Mouse (Mus musculus) right cerebral cortex, postnatal 14 days (tissue): ENCODE measurements around the gene Camk2d.

ENCODE experiments used
- DNase-seq: peaks from one replicate; pipeline ENCODE4 v3.0.0; 2022

Camk2d gene

DNA sequence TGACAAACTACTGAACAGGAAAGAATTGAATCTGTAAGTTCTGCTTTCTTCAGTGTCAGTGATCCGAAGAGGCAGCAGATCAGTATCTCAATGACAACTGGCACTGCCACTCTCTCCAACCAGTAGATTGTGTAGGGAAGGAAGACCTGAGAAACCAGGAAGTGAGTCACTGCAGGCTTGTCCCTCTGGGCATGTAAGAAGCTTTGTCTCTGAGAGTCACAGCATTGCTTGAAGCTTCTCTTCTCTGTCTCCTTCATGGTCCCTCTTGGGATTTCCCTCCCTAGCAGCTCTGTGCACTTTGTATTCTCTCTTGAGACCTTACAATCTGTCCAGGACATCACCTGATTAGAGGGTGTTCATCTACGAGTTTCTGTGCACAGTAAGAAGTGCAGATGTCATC lies 233.7 kb downstream of the Camk2d start:
- DNase-seq = no peak

DNA sequence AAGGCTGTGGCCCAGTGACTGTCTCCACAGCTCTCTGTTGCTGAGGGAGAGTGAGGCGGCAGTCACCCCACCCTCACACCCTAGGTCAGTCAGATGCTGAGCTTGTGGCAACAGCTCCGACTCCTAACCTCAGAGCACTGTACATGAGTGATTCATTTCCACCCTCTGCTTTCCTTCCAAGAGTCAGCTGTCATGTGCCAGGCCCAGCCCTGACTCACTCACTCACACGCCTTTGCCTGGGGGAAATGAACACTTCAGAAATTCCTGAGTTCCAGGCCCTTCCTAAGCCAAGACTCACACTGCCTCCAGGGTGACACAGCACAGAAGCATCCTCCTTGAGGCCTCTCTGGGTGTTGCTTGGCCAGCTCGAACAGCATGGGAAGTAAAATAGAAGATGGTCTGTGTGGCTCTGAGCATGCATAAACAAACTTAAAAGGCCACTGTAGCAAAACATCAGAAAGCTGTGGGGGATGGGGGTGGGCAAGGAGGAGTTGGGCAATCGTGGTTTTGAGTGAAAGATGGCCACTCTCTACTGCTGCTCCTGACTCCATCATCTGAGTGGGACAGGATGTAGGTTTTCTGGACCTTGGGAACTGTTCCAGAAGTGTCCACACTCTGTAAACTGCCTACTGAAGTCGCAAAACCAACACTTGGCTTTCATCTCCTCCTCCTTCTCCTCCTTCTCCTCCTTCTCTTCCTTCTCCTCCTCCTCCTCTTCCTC lies 235.5 kb downstream of the Camk2d start:
- DNase-seq = peak; percentile 6

DNA sequence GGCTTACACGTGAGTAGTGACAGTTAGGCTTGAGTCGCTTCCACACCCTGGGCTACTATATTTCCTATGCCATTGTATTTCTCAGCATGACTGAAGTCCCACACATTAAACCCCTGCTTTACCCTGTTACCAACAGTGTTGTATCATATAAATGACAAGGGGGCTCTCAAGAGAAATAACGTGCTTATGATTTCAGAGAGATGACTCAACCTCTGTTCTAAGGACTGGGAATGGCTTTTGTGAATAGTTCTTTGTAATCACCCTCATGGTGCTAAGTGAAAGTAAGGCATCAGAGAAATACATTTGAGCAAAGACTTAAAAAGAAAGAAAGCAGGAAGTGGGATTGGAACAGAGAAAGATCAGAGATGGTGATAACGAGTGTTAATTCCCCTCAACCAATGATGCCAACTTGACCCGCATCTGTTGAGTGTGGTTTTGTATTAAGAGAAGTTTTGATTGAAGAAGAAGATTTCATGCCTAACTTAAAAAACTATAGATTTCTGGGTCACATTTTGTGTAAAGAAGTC lies 238.6 kb downstream of the Camk2d start:
- no peak for DNase-seq

DNA sequence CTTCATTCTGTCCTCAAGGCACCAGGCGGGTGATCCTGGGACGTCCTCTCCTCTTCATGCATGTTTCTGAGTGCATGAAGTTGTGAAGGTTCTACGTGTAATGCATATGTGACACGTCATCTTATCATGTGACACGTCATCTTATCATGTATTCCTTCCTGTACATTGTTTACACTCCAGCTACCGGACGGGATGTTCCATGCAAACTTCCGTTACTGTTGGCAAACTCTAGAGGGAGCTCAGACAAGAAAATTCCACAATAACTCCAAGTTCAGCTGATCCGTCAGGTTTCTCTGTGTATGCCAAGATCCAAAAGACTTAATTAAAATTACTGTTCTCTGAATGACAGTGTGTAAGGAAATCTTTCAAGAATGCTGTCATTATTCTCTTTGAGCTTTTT lies 246.7 kb downstream of the Camk2d start:
- no peak for DNase-seq

- DNase-seq = no peak
Measured at GRCm38 (mm10) chr3:126844809-126845208, 248.7 kb downstream of the Camk2d start.

- DNase-seq = no peak
Measured at GRCm38 (mm10) chr3:126848081-126848480, 252.0 kb downstream of the Camk2d start.

DNA sequence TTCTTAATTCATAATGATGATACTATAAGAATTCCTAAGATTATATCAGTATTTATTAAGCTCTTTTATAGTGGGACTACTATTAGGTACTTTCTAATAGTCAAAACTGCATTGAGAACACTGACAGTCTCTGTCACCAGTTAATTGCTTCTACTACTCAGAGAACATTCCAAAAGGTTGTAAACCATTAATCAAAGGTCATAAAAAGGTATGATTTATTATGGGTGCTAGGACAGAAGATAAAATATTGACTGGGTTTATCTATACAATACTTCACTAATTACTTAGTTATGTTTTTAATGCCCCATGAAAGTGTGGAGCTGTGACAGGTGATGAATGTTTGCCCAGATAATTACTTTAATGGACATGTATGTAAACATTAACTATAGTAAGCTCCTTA lies 264.3 kb downstream of the Camk2d start:
- no peak for DNase-seq

DNA sequence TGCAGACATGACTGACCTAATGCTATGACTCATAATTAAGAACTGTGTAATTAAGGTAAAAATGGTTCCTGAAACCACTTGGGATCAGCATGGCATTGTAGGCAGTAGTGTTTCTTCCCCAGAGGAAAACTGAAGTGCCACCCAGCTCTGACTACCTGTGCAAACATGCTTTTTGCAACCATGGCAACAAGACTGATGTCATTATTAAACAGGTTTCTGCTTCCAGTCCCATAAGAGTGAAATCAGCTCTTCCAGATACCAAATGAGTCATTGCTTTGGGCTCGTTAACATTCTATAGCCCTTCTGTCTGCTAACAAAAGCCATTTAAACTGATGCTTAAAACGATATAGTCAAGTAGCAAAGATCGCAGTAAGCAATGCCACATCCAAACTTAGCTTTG lies 273.5 kb downstream of the Camk2d start:
- DNase-seq = no peak

DNA sequence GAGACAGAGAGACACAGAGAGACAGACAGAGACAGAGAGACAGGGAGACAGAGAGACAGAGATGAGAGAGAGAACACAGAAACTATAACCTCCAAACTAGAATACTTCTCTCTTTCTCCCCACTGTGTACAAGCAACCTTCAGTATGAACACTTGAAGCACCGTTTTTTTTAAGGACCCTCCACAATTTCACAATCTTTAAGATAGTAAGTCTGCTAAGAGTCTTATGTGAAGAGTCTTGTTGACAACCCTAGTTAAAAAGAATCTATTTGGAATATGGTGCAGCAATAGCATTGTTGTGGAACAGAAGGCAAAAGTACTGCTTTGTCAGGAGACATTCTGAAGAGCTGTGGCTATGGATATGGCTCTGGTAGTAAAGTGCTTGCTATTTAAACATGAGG lies 274.6 kb downstream of the Camk2d start:
- DNase-seq = no peak

- no peak for DNase-seq
Measured at GRCm38 (mm10) chr3:126878233-126878632, 282.1 kb downstream of the Camk2d start.

- DNase-seq = no peak
Measured at GRCm38 (mm10) chr3:126886090-126886489, 290.0 kb downstream of the Camk2d start.

GRCm38 (mm10) chr3:126886644-126887043 lies 290.5 kb downstream of the Camk2d start:
- no peak for DNase-seq
